Mouse (Mus musculus) hindbrain, embryonic 16.5 days (tissue): ENCODE results near the gene Alpk3. TPM values are rescaled to one million over a fixed set of nuclear protein-coding genes. Genes with fewer than 3 reads are reported as not detected.

Source experiments
- ATAC-seq: fragments of 200-750 bp; cut with Nextera tagmentation; 2 replicates; pipeline ENCODE4 v1.8.0; 2017; ENCODE audit warnings: moderate TSS enrichment, moderate library complexity
- H3K27ac ChIP-seq: fragments of 300-500 bp; sonication (generic); 2 replicates; pipeline ENCODE4 v1.5.1; 2014; ENCODE audit warnings: low read depth, mild to moderate bottlenecking, control low read depth, low read length, moderate library complexity
- H3K27me3 ChIP-seq: fragments of 300-500 bp; sonication (generic); replicated peaks from 2 replicates; pipeline ENCODE4 v1.6.1; 2014; ENCODE audit warnings: low read length; ENCODE audit not compliant: control insufficient read depth, insufficient read depth
- H3K36me3 ChIP-seq: fragments of 300-500 bp; sonication (generic); 2 replicates; pipeline ENCODE4 v1.6.1; 2014; ENCODE audit warnings: mild to moderate bottlenecking, low read length, moderate library complexity, mixed read lengths; ENCODE audit not compliant: control insufficient read depth, insufficient read depth
- H3K4me1 ChIP-seq: fragments of 300-500 bp; sonication (generic); 2 replicates; pipeline ENCODE4 v1.6.1; 2014; ENCODE audit warnings: low read depth, low read length; ENCODE audit not compliant: control insufficient read depth, insufficient read depth
- H3K4me2 ChIP-seq: fragments of 300-500 bp; sonication (generic); 2 replicates; pipeline ENCODE4 v1.6.1; 2014; ENCODE audit warnings: mild to moderate bottlenecking, low read length, control low read depth, moderate library complexity
- H3K4me3 ChIP-seq: fragments of 300-500 bp; sonication (generic); 2 replicates; pipeline ENCODE4 v1.5.1; 2014; ENCODE audit warnings: mild to moderate bottlenecking, low read length, control low read depth, moderate library complexity
- H3K9ac ChIP-seq: fragments of 300-500 bp; sonication (generic); 2 replicates; pipeline ENCODE4 v1.6.1; 2014; ENCODE audit warnings: low read depth, mild to moderate bottlenecking, control low read depth, low read length, moderate library complexity
- H3K9me3 ChIP-seq: fragments of 300-500 bp; sonication (generic); 2 replicates; pipeline ENCODE4 v1.6.1; 2014; ENCODE audit warnings: mild to moderate bottlenecking, low read length, moderate library complexity; ENCODE audit not compliant: control insufficient read depth
- WGBS: fragments of 180-500 bp; shearing (Covaris S2); extraction: QIAGEN DNeasy Blood & Tissue Kit; methylation state at CpG from one replicate; pipeline ENCODE4 v1.1.7; 2014; 5-methylcytosine and 5-hydroxymethylcytosine counted together
- polyA plus RNA-seq: library from polyadenylated mRNA; unstranded; fragments of >200 nt; fragmentation: Nextera tagmentation; extraction: Ambion mirVana; gene quantifications from 2 replicates; pipeline ENCODE4 v1.2.1, GENCODE M21; 2015

The Alpk3 gene
- polyA plus RNA-seq, 1 experiment from 2014 or later = 0.10 TPM

GRCm38 (mm10) chr7:81112686-81113360 lies 55.4 kb downstream of the Alpk3 start:
- WGBS = 39% methylated on average over 6 of the region's 6 CpGs
- no peak for ATAC-seq
- no peaks in the 10 kb centered on the region for H3K36me3 ChIP-seq
- H3K9ac ChIP-seq = no peak overlapping the region
- no peak overlapping the region for H3K4me3 ChIP-seq
- no peaks in the 10 kb centered on the region for H3K27me3 ChIP-seq
- H3K9me3 ChIP-seq = no peaks in the 10 kb centered on the region
- H3K27ac ChIP-seq = no peak overlapping the region
- H3K4me1 ChIP-seq = peaks cover 4% of the 10 kb centered on the region; the same call in 1 of the 2 replicates
- H3K4me2 ChIP-seq = no peak overlapping the region

- ATAC-seq = no peak
- no peak within 1 kb of the TSS for H3K9ac ChIP-seq
- H3K4me3 ChIP-seq = no peak within 1 kb of the TSS
- no peaks in the 10 kb centered on the region for H3K36me3 ChIP-seq
- no peak within 1 kb of the TSS for H3K4me2 ChIP-seq
- no peak within 1 kb of the TSS for H3K27ac ChIP-seq
- WGBS = 73% methylated on average over 6 of the region's 6 CpGs
- H3K9me3 ChIP-seq = no peaks in the 10 kb centered on the region
- H3K27me3 ChIP-seq = no peaks in the 10 kb centered on the region
- peaks cover 4% of the 10 kb centered on the region; the same call in 1 of the 2 replicates for H3K4me1 ChIP-seq
These were observed 57.2 kb downstream of the Alpk3 start, which contains the start of gene Slc28a1 for GRCm38 (mm10) chr7:81114555-81114954. Slc28a1 (plus strand) TSS chr7:81114799.

- ATAC-seq = no peak
- Histone ChIP-seq H3K4me3 (no peak overlapping the region), H3K4me1 (peaks cover 3% of the 10 kb centered on the region; the same call in 1 of the 2 replicates), H3K9ac (no peak overlapping the region), H3K27ac (no peak overlapping the region), H3K4me2 (no peak overlapping the region), H3K36me3 (no peaks in the 10 kb centered on the region), H3K27me3 (no peaks in the 10 kb centered on the region), H3K9me3 (no peaks in the 10 kb centered on the region)
- 49% methylated on average over 3 of the region's 3 CpGs for WGBS
These were observed 63.7 kb downstream of the Alpk3 start for GRCm38 (mm10) chr7:81121099-81121498.

- ATAC-seq = no peak
- no peaks in the 10 kb centered on the region for H3K27me3 ChIP-seq
- H3K9ac ChIP-seq = no peak overlapping the region
- peaks cover 3% of the 10 kb centered on the region; the same call in 1 of the 2 replicates for H3K4me1 ChIP-seq
- H3K4me2 ChIP-seq = no peak overlapping the region
- H3K9me3 ChIP-seq = no peaks in the 10 kb centered on the region
- H3K4me3 ChIP-seq = no peak overlapping the region
- 66% methylated on average over 2 of the region's 2 CpGs for WGBS
- no peaks in the 10 kb centered on the region for H3K36me3 ChIP-seq
- no peak overlapping the region for H3K27ac ChIP-seq
These were observed 65.4 kb downstream of the Alpk3 start for GRCm38 (mm10) chr7:81122808-81123207.

GRCm38 (mm10) chr7:81123553-81123952 lies 66.2 kb downstream of the Alpk3 start:
- no peaks in the 10 kb centered on the region for H3K36me3 ChIP-seq
- no peak overlapping the region for H3K27ac ChIP-seq
- no peak overlapping the region for H3K4me2 ChIP-seq
- no peak for ATAC-seq
- H3K4me3 ChIP-seq = no peak overlapping the region
- no peaks in the 10 kb centered on the region for H3K9me3 ChIP-seq
- no peaks in the 10 kb centered on the region for H3K27me3 ChIP-seq
- no peak overlapping the region for H3K9ac ChIP-seq
- 92% methylated on average over 5 of the region's 5 CpGs for WGBS
- peaks cover 3% of the 10 kb centered on the region; the same call in 1 of the 2 replicates for H3K4me1 ChIP-seq

- WGBS = 74% methylated on average over 8 of the region's 8 CpGs
- H3K9me3 ChIP-seq = no peaks in the 10 kb centered on the region
- H3K36me3 ChIP-seq = no peaks in the 10 kb centered on the region
- no peak overlapping the region for H3K4me3 ChIP-seq
- no peak overlapping the region for H3K4me2 ChIP-seq
- H3K27me3 ChIP-seq = no peaks in the 10 kb centered on the region
- no peak overlapping the region for H3K27ac ChIP-seq
- peaks cover 3% of the 10 kb centered on the region; the same call in 1 of the 2 replicates for H3K4me1 ChIP-seq
- H3K9ac ChIP-seq = no peak overlapping the region
- ATAC-seq = no peak
These were observed 67.4 kb downstream of the Alpk3 start for GRCm38 (mm10) chr7:81124773-81125172.

- H3K27ac ChIP-seq = no peak overlapping the region
- no peaks in the 10 kb centered on the region for H3K27me3 ChIP-seq
- WGBS = 55% methylated on average over 10 of the region's 10 CpGs
- H3K9ac ChIP-seq = no peak overlapping the region
- no peaks in the 10 kb centered on the region for H3K36me3 ChIP-seq
- peaks cover 3% of the 10 kb centered on the region; the same call in 1 of the 2 replicates for H3K4me1 ChIP-seq
- H3K4me2 ChIP-seq = no peak overlapping the region
- ATAC-seq = peak; percentile 88
- H3K9me3 ChIP-seq = no peaks in the 10 kb centered on the region
- H3K4me3 ChIP-seq = no peak overlapping the region
These were observed 68.1 kb downstream of the Alpk3 start for GRCm38 (mm10) chr7:81125215-81126175.

GRCm38 (mm10) chr7:81131864-81132263 lies 74.5 kb downstream of the Alpk3 start:
- 88% methylated on average over 7 of the region's 7 CpGs for WGBS
- Histone ChIP-seq H3K36me3 (no peaks in the 10 kb centered on the region), H3K27ac (no peak overlapping the region), H3K9me3 (no peaks in the 10 kb centered on the region), H3K9ac (no peak overlapping the region), H3K27me3 (no peaks in the 10 kb centered on the region), H3K4me3 (no peak overlapping the region), H3K4me1 (no peaks in the 10 kb centered on the region), H3K4me2 (no peak overlapping the region)
- ATAC-seq = no peak

GRCm38 (mm10) chr7:81132851-81133279 lies 75.5 kb downstream of the Alpk3 start:
- Histone ChIP-seq H3K4me1 (no peaks in the 10 kb centered on the region), H3K27ac (no peak overlapping the region), H3K4me2 (no peak overlapping the region), H3K4me3 (no peak overlapping the region), H3K27me3 (no peaks in the 10 kb centered on the region), H3K9me3 (no peaks in the 10 kb centered on the region), H3K9ac (no peak overlapping the region), H3K36me3 (no peaks in the 10 kb centered on the region)
- peak; percentile 24; the same call in 1 of the 2 replicates for ATAC-seq
- WGBS = 12% methylated on average over 2 of the region's 2 CpGs
